ENCODE assay signal across 16 mouse cellular contexts in genomic region chr14:45794980-45795379, GRCm38 (mm10).
"Had no signal": no experiment of that assay in that cellular context is flagged by ENCODE, and none has a peak within 500 bp of the region (broad histone marks: within the 10 kb centered on the region; RNA-seq: fewer than 3 reads in every experiment).

No protein-coding gene starts in this region.

- H3K9me3 ChIP-seq: liver, embryonic 13.5 days; liver, embryonic 15.5 days; midbrain, embryonic 13.5 days; midbrain, embryonic 15.5 days; neural tube, embryonic 12.5 days; stomach, embryonic 15.5 days had no signal

- H3K4me2 ChIP-seq: liver, embryonic 13.5 days; liver, embryonic 15.5 days; midbrain, embryonic 11.5 days; midbrain, embryonic 13.5 days; midbrain, embryonic 15.5 days; neural tube, embryonic 12.5 days; stomach, embryonic 15.5 days had no signal

- H3K36me3 ChIP-seq: liver, embryonic 13.5 days; liver, embryonic 15.5 days; midbrain, embryonic 13.5 days; midbrain, embryonic 15.5 days; neural tube, embryonic 12.5 days; stomach, embryonic 15.5 days had no signal

- ATAC-seq: liver, postnatal 0 days; midbrain, embryonic 13.5 days; midbrain, embryonic 15.5 days had no signal

- H3K4me3 ChIP-seq: liver, embryonic 13.5 days; liver, embryonic 15.5 days; megakaryocyte, embryonic 14.5 days; midbrain, embryonic 13.5 days; midbrain, embryonic 15.5 days; neural tube, embryonic 12.5 days; stomach, embryonic 15.5 days had no signal

- DNase-seq: liver, embryonic 13.5 days; liver, postnatal 0 days; lung, postnatal 10 days; right cerebral cortex, postnatal 14 days; thymus, adult 2 months; thymus, postnatal 25 days; thymus, postnatal 4 days had no signal

- H3K9ac ChIP-seq: liver, embryonic 13.5 days; liver, embryonic 15.5 days; liver, postnatal 0 days; midbrain, embryonic 13.5 days; midbrain, embryonic 15.5 days; neural tube, embryonic 12.5 days; stomach, embryonic 15.5 days had no signal

- H3K27me3 ChIP-seq: liver, embryonic 13.5 days; liver, embryonic 15.5 days; megakaryocyte, embryonic 14.5 days; midbrain, embryonic 13.5 days; midbrain, embryonic 15.5 days; neural tube, embryonic 12.5 days; stomach, embryonic 15.5 days had no signal

- H3K4me1 ChIP-seq: liver, embryonic 13.5 days; liver, embryonic 15.5 days; megakaryocyte, embryonic 14.5 days; midbrain, embryonic 13.5 days; midbrain, embryonic 15.5 days; neural tube, embryonic 12.5 days; stomach, embryonic 15.5 days had no signal

- H3K27ac ChIP-seq: liver, embryonic 13.5 days; liver, embryonic 15.5 days; macrophage; midbrain, embryonic 13.5 days; midbrain, embryonic 15.5 days; neural tube, embryonic 12.5 days; stomach, embryonic 15.5 days; stomach, postnatal 0 days had no signal
